Mouse (Mus musculus) heart, postnatal 0 days (tissue): ENCODE results near the gene Stat6. TPM values are rescaled to one million over a fixed set of nuclear protein-coding genes. Genes with fewer than 3 reads are reported as not detected.

Source experiments
- ATAC-seq: fragments of 200-750 bp; cut with Nextera tagmentation; 2 replicates; pipeline ENCODE4 v1.8.0; 2017; ENCODE audit warnings: low read depth, moderate number of reproducible peaks, moderate library complexity; ENCODE audit not compliant: insufficient read depth
- DNase-seq: peaks from one replicate; pipeline ENCODE4 v3.0.0-alpha.2; 2016; ENCODE audit warnings: low spot score
- H3K27ac ChIP-seq: fragments of 300-500 bp; sonication (generic); 2 replicates; pipeline ENCODE4 v1.5.1; 2014; ENCODE audit warnings: low read depth, mild to moderate bottlenecking
- H3K27me3 ChIP-seq: fragments of 300-500 bp; sonication (generic); 2 replicates; pipeline ENCODE4 v1.6.1; 2014; ENCODE audit warnings: low read length, mixed read lengths; ENCODE audit not compliant: control insufficient read depth, insufficient read depth
- H3K36me3 ChIP-seq: fragments of 300-500 bp; sonication (generic); replicated peaks from 2 replicates; pipeline ENCODE4 v1.6.1; 2014; ENCODE audit warnings: low read length, mixed read lengths; ENCODE audit not compliant: control insufficient read depth, insufficient read depth
- H3K4me1 ChIP-seq: fragments of 300-500 bp; sonication (generic); 2 replicates; pipeline ENCODE4 v1.6.1; 2014; ENCODE audit warnings: antibody characterized with exemption; ENCODE audit not compliant: control insufficient read depth, insufficient read depth
- H3K4me2 ChIP-seq: fragments of 300-500 bp; sonication (generic); 2 replicates; pipeline ENCODE4 v1.6.1; 2014; ENCODE audit warnings: low read depth, mild to moderate bottlenecking, low read length, moderate library complexity
- H3K4me3 ChIP-seq: fragments of 300-500 bp; sonication (generic); 2 replicates; pipeline ENCODE4 v1.5.1; 2014; ENCODE audit warnings: low read depth, low read length
- H3K9ac ChIP-seq: fragments of 300-500 bp; sonication (generic); replicated peaks from 2 replicates; pipeline ENCODE4 v1.6.1; 2014; ENCODE audit warnings: low read depth, low read length, mixed read lengths
- H3K9me3 ChIP-seq: fragments of 300-500 bp; sonication (generic); replicated peaks from 2 replicates; pipeline ENCODE4 v1.6.1; 2016; ENCODE audit warnings: low read length; ENCODE audit not compliant: control insufficient read depth
- CTCF ChIP-seq: IDR thresholded peaks from 2 replicates; pipeline ENCODE4 v1.5.1; 2016; ENCODE audit warnings: antibody characterized with exemption, control low read depth, low read depth
- EP300 ChIP-seq: IDR thresholded peaks from 2 replicates; pipeline ENCODE4 v1.6.1; 2016; ENCODE audit warnings: antibody characterized with exemption, low read depth
- WGBS: fragments of 180-500 bp; shearing (Covaris S2); extraction: QIAGEN DNeasy Blood & Tissue Kit; methylation state at CpG from one replicate; pipeline ENCODE4 v1.1.7; 2014; 5-methylcytosine and 5-hydroxymethylcytosine counted together
- polyA plus RNA-seq: library from polyadenylated mRNA; unstranded; fragments of >200 nt; fragmentation: Nextera tagmentation; extraction: Ambion mirVana; gene quantifications from 2 replicates; pipeline ENCODE4 v1.2.1, GENCODE M21; 2015
- total RNA-seq: library from RNA; depleted of rRNA; stranded (reverse); fragments of >200 nt; gene quantifications from 2 replicates; pipeline ENCODE4 v1.2.3, GENCODE M21; 2014; ENCODE audit warnings: low replicate concordance

Gene Stat6
- total and polyA plus RNA-seq, 2 experiments from 2014 or later, result 24.6 to 42.3 TPM

- Histone ChIP-seq H3K9me3 (no peaks in the 10 kb centered on the region), H3K27me3 (no peaks in the 10 kb centered on the region), H3K4me1 (peaks cover 27% of the 10 kb centered on the region), H3K27ac (no peak overlapping the region), H3K9ac (no peak overlapping the region), H3K4me3 (no peak overlapping the region), H3K4me2 (no peak overlapping the region), H3K36me3 (peaks cover 63% of the 10 kb centered on the region)
- ATAC-seq (no peak), DNase-seq (no peak)
- TF ChIP-seq EP300, result no peak
- TF ChIP-seq CTCF, result no peak
- 76% methylated on average over 1 of the region's 1 CpGs for WGBS
Observed at GRCm38 (mm10) chr10:127659551-127659950, 16.8 kb downstream of the Stat6 start.

DNA sequence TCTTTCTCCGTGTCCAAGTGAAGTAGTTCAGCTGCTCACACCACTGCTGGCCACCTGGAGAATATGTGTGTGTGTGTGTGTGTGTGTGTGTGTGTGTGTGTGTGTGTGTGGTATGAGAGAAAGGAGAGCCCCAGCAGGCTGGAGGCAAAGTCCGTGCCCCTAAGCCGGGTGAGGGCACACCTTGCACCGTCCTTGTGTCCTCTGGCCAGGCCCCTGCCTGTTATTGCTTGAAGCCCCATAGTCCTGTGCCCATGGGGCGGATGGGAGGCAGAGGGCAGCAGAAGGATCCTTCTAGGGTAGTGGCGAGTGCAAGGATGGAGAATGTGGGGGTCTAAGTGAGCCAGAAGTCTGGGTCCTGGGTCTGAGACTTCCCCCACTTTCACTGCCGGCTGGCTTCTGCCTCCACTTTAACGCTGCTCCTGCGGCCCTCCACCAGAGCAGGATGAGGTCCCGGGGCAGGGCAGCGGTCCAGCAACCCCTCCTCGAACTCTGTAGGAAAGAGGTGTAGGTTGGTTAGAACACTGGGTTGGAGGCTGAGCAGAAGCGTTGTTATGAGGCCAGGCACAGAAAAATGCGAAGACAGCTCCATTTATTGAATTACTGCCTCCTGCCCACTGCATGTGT, 18.6 kb downstream of the Stat6 start:
- Histone ChIP-seq H3K36me3 (peaks cover 49% of the 10 kb centered on the region), H3K4me1 (peaks cover 39% of the 10 kb centered on the region), H3K9me3 (no peaks in the 10 kb centered on the region), H3K27me3 (no peaks in the 10 kb centered on the region), H3K27ac (peak overlapping the region; percentile 79), H3K9ac (peak overlapping the region; percentile 39; the same call in 1 of the 2 replicates), H3K4me2 (peak overlapping the region; percentile 67), H3K4me3 (peak overlapping the region; percentile 42)
- no peak for DNase-seq
- no peak for TF ChIP-seq EP300
- no peak for ATAC-seq
- WGBS, result 24% methylated on average over 13 of the region's 14 CpGs

DNA sequence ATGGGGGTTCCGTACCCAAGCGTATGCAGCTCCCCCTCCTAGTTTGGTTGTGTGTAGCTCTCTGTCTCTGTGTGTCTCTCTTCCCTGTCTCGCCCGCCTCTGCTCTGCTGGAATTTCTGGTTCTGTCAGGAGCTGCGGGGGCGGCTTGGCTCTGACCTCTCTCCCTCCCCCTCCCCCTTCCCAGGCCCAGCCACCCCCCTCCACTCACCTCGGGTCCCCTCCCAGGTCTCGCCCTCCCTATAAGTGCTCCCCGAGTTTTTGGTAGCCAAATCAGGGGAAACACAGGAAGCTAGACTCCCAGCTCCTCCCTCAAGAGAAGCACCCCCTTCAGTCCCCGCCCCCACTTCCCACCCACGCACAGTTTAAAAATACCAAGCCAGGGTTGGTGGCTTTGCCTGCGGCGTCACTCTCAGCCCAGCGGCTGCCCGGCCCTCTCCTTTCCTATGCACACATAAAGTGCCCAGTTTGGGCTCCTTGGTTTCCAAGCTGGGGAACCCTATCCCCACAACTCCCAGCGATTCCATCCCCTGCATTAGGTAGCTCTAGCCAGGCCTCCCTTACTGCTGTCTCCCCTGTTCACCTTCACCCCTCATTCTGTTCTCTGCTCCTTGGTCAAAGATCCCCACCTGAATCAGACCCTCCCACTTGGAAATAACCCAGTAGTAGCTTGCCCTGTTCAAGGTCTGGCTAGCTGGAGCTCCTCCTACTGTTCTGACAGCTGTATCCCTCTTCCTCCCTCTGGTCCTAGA, 19.3 kb downstream of the Stat6 start:
- Histone ChIP-seq H3K27me3 (no peaks in the 10 kb centered on the region), H3K4me2 (peak overlapping the region; percentile 67), H3K9me3 (no peaks in the 10 kb centered on the region), H3K9ac (peak overlapping the region; percentile 39), H3K4me3 (peak overlapping the region; percentile 42), H3K36me3 (peaks cover 44% of the 10 kb centered on the region), H3K27ac (peak overlapping the region; percentile 79), H3K4me1 (peaks cover 39% of the 10 kb centered on the region)
- peak; percentile 43 for ATAC-seq
- 3% methylated on average over 16 of the region's 16 CpGs for WGBS
- DNase-seq, result peak; percentile 84
- no peak for TF ChIP-seq CTCF
- no peak for TF ChIP-seq EP300

GRCm38 (mm10) chr10:127662666-127663253, 20.0 kb downstream of the Stat6 start:
- DNase-seq (no peak), ATAC-seq (no peak)
- H3K27me3 ChIP-seq, result no peaks in the 10 kb centered on the region
- peak overlapping the region; percentile 79 for H3K27ac ChIP-seq
- H3K4me1 ChIP-seq, result peaks cover 39% of the 10 kb centered on the region
- peak overlapping the region; percentile 67 for H3K4me2 ChIP-seq
- peaks cover 40% of the 10 kb centered on the region for H3K36me3 ChIP-seq
- peak overlapping the region; percentile 39; the same call in 1 of the 2 replicates for H3K9ac ChIP-seq
- H3K4me3 ChIP-seq, result peak overlapping the region; percentile 42; the same call in 1 of the 2 replicates
- WGBS, result 39% methylated on average over 18 of the region's 19 CpGs
- H3K9me3 ChIP-seq, result no peaks in the 10 kb centered on the region
- TF ChIP-seq CTCF, result no peak
- TF ChIP-seq EP300, result no peak

GRCm38 (mm10) chr10:127663590-127663989, 20.8 kb downstream of the Stat6 start:
- Histone ChIP-seq H3K36me3 (peaks cover 40% of the 10 kb centered on the region), H3K9me3 (no peaks in the 10 kb centered on the region), H3K4me2 (no peak overlapping the region), H3K4me1 (peaks cover 40% of the 10 kb centered on the region), H3K9ac (no peak overlapping the region), H3K4me3 (no peak overlapping the region), H3K27ac (no peak overlapping the region), H3K27me3 (no peaks in the 10 kb centered on the region)
- DNase-seq, result no peak
- no peak for ATAC-seq
- TF ChIP-seq EP300 (no peak), CTCF (no peak)
- 46% methylated on average over 5 of the region's 5 CpGs for WGBS
